Mouse (Mus musculus): ENCODE measurements at regions not wholly inside any gene's neighbourhood (a gene's known extent, or its start where the extent isn't known, plus 50 kb on each side); places are given as distances from the start of the nearest gene placed in this dataset.

GRCm38 (mm10) chr3:19458386-19458785 lies 170.1 kb downstream of the 1700064H15Rik start:
- no peak for DNase-seq (ENCODE audit: low spot score)

- no peak for DNase-seq (ENCODE audit: low spot score)
Observed at GRCm38 (mm10) chr3:19457431-19457830, 171.0 kb downstream of the 1700064H15Rik start.

GRCm38 (mm10) chr3:19455838-19456448 lies 172.5 kb downstream of the 1700064H15Rik start:
- no peak for DNase-seq (ENCODE audit: low spot score)

GRCm38 (mm10) chr3:19451022-19451421 lies 177.5 kb downstream of the 1700064H15Rik start:
- peak; percentile 13 for DNase-seq (ENCODE audit: low spot score)

- no peak for DNase-seq (ENCODE audit: low spot score)
Observed at GRCm38 (mm10) chr3:19448931-19449330, 179.5 kb downstream of the 1700064H15Rik start.

- no peak for DNase-seq (ENCODE audit: low spot score)
Observed at GRCm38 (mm10) chr3:19448192-19448591, 180.3 kb downstream of the 1700064H15Rik start.

GRCm38 (mm10) chr3:19447733-19448132 lies 180.7 kb downstream of the 1700064H15Rik start:
- peak; percentile 11 for DNase-seq (ENCODE audit: low spot score)

- DNase-seq (ENCODE audit: low spot score) = no peak
Observed at GRCm38 (mm10) chr3:19444914-19445313, 183.6 kb downstream of the 1700064H15Rik start.

GRCm38 (mm10) chr3:19441827-19442226 lies 186.7 kb downstream of the 1700064H15Rik start:
- no peak for DNase-seq (ENCODE audit: low spot score)

GRCm38 (mm10) chr3:19430159-19430558 lies 198.3 kb downstream of the 1700064H15Rik start:
- no peak for DNase-seq (ENCODE audit: low spot score)

GRCm38 (mm10) chr3:19429422-19430076 lies 198.9 kb downstream of the 1700064H15Rik start:
- no peak for DNase-seq (ENCODE audit: low spot score)

- no peak for DNase-seq (ENCODE audit: low spot score)
Observed at GRCm38 (mm10) chr3:19429010-19429409, 199.5 kb downstream of the 1700064H15Rik start.

GRCm38 (mm10) chr3:19426130-19426556 lies 202.3 kb downstream of the 1700064H15Rik start:
- no peak for DNase-seq (ENCODE audit: low spot score)

- no peak for DNase-seq (ENCODE audit: low spot score)
Observed at GRCm38 (mm10) chr3:19425322-19425721, 203.2 kb downstream of the 1700064H15Rik start.

GRCm38 (mm10) chr3:19424384-19424783 lies 204.1 kb downstream of the 1700064H15Rik start:
- no peak for DNase-seq (ENCODE audit: low spot score)

- no peak for DNase-seq (ENCODE audit: low spot score)
Observed at GRCm38 (mm10) chr3:19421430-19421944, 207.0 kb downstream of the 1700064H15Rik start.

- DNase-seq (ENCODE audit: low spot score) = no peak
Observed at GRCm38 (mm10) chr3:19420912-19421311, 207.6 kb downstream of the 1700064H15Rik start.

GRCm38 (mm10) chr3:19410938-19411515 lies 217.4 kb downstream of the 1700064H15Rik start:
- DNase-seq (ENCODE audit: low spot score) = no peak

GRCm38 (mm10) chr3:19408283-19408682 lies 220.2 kb downstream of the 1700064H15Rik start:
- no peak for DNase-seq (ENCODE audit: low spot score)

- no peak for DNase-seq (ENCODE audit: low spot score)
Observed at GRCm38 (mm10) chr3:19407591-19408090, 220.8 kb downstream of the 1700064H15Rik start.

- DNase-seq (ENCODE audit: low spot score) = no peak
Observed at GRCm38 (mm10) chr3:19406351-19407151, 221.9 kb downstream of the 1700064H15Rik start.

GRCm38 (mm10) chr3:19385675-19386074 lies 242.8 kb downstream of the 1700064H15Rik start:
- no peak for DNase-seq (ENCODE audit: low spot score)

Data from yolk sac, embryonic 10.5 days (tissue).